Mouse (Mus musculus) testis, adult 2 months (tissue): ENCODE measurements around the gene Tfeb.

Experiments used
- CTCF ChIP-seq: fragments of 200-500 bp; IDR thresholded peaks from 2 replicates; pipeline ENCODE4 v1.5.1; 2012; ENCODE audit warnings: low read depth, mild to moderate bottlenecking, inconsistent platforms, low read length, moderate library complexity; ENCODE audit not compliant: control insufficient read depth, insufficient read depth, insufficient replicate concordance
- POLR2A ChIP-seq: fragments of 200-500 bp; IDR thresholded peaks from 2 replicates; pipeline ENCODE4 v1.6.1; 2012; ENCODE audit warnings: low read depth, mild to moderate bottlenecking, inconsistent platforms, low read length, moderate library complexity; ENCODE audit not compliant: control insufficient read depth

GRCm38 (mm10) chr17:47806230-47806629 lies 69.4 kb downstream of the Tfeb start:
- TF ChIP-seq CTCF, result no peak
- no peak for TF ChIP-seq POLR2A
